Mouse (Mus musculus) spleen, postnatal 36 days (tissue): ENCODE results near the gene Cdk14.
A peak's percentile ranks its signal among the peaks of the same experiment; 100 is the strongest.

Experiments
- DNase-seq, 2 experiments: peaks; one replicate each; pipeline ENCODE4 v3.0.0; 2022; ENCODE audit warnings: low spot score in 2 of 2, mixed read lengths in 1 of 2

The Cdk14 gene

DNA sequence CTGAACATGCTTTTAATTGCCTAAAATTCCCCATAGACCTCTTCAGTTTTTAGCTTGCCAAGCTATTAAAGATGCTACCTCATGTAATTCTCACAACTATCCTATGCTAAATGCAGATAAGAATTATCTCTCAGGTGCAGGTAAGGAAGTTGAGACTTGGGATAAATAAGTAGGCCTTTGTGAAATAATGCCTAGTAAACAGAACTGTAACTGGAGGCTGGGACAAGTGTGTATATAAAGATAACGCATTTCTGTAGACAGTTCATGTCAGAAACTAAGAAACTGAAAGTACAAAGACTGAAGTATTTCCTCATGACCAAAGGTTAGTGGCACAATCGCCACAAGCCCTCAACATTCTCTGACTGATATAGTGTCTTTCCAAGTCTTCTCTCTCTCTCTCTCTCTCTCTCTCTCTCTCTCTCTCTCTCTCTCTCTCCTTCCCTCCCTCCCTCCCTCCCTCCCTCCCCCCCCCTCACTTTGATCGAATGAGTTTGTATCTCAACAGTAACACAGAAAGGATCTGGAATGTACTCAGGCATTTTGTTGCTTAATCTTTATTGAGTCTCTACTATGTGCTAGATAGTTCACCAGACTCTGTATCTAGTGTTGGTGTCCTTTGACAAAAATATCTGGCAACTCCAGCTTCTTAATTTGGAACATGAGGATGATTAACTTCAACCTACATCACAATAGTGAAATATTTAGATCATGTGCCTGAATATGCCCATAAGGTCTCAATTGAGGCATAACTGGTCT lies 233.9 kb downstream of the Cdk14 start:
- peak in 1 of 2 experiments; percentile 7 for DNase-seq

DNA sequence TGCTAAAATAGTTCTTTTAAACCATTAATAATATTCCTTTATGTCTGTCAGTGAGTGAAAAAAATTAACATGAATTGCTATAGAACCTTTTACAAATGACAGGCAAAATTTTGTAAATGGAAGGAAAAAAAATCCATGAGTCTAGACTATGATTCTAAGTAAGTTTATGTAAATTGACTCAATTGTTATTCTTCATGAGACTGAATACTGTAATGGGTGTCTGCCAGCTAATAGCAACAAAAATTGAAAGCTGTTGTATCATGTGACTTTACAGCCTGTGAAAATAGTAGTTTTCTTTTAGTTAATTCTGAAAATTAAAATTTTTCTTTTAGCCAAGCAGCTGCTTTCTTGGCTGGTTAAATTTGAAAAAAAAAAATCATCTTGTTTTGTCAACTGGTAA lies 234.6 kb downstream of the Cdk14 start:
- no peak for DNase-seq

DNA sequence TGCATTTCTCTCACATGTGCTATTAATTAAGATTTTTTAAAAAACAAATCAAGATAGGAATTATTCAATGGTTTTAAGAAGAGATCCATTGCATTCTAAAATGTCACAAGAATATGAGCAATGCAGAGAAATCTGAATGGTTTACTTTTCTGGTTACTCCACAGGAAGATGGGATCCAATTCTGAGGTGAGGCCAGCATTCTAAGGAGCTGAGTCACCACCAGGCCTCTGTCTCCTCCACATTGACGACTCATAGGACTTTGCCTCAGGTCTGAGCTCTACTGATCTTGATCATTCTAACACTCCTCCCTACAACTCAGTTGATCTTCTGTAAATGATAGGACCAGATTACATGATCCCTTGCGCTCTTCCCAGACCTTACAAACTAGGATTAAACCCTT lies 239.4 kb downstream of the Cdk14 start:
- no peak for DNase-seq

- DNase-seq, result no peak
These were observed 239.8 kb downstream of the Cdk14 start for GRCm38 (mm10) chr5:5180311-5180710.

DNA sequence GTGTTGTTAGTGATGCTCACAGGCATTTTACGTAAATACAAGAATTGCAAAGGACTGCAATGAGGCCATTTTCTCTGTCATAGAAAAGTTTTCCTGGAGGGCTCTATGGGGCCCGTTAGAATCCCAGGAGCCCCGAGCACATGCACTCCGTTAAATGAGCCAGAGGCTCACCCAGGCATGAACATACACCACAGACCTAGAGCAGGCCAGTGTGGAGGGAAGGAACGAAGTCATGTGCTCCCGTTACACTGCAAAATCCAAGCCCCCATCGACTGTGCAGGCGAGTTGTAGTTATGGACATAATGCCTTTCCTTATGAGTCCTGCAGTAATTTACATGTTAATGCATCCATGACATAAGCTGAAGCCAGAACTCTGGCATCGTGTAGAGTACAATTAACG lies 244.1 kb downstream of the Cdk14 start:
- no peak for DNase-seq

- DNase-seq, result no peak
These were observed 244.5 kb downstream of the Cdk14 start for GRCm38 (mm10) chr5:5175611-5176010.

GRCm38 (mm10) chr5:5175090-5175489 lies 245.0 kb downstream of the Cdk14 start:
- no peak for DNase-seq

DNA sequence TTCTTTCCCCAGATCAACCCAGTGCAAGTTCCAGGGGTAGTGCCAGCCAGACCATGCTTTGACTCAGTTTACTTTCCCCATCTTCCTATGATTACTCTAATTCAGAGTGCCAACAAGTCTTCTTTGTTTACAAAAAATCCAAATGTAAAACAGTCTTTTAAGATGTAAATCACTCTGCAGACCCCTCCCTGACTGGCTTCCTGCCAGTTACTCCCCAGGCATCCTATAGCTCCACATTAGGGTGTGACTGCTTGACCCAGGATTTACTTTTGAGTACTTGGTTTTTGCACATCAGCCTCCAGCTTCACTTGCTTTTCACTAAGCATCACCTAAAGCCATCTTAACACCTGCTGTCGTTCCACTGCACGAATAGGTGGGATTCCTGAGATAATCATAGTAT lies 254.0 kb downstream of the Cdk14 start:
- no peak for DNase-seq

DNA sequence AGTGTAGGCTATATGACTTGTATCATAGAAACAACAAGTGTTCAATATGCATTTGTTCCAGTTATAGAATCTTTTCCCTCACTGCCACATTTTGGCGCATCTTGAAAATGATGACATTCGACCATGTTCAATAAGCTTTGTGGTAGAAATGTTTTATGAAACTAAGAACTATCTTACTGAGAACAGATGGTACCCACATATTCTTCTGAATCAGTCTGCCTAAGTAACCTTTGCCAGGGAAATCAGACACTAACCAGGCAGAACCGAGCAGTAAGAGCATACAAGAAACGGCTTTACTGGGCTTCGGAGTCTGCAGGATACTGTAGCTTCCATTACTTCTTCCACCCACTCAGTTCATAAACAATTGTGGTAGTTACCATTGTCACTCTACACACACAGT lies 255.8 kb downstream of the Cdk14 start:
- no peak for DNase-seq

- no peak for DNase-seq
These were observed 256.3 kb downstream of the Cdk14 start for GRCm38 (mm10) chr5:5163823-5164222.

- no peak for DNase-seq
These were observed 260.6 kb downstream of the Cdk14 start for GRCm38 (mm10) chr5:5159521-5159920.

- no peak for DNase-seq
These were observed 280.3 kb downstream of the Cdk14 start for GRCm38 (mm10) chr5:5139855-5140254.

DNA sequence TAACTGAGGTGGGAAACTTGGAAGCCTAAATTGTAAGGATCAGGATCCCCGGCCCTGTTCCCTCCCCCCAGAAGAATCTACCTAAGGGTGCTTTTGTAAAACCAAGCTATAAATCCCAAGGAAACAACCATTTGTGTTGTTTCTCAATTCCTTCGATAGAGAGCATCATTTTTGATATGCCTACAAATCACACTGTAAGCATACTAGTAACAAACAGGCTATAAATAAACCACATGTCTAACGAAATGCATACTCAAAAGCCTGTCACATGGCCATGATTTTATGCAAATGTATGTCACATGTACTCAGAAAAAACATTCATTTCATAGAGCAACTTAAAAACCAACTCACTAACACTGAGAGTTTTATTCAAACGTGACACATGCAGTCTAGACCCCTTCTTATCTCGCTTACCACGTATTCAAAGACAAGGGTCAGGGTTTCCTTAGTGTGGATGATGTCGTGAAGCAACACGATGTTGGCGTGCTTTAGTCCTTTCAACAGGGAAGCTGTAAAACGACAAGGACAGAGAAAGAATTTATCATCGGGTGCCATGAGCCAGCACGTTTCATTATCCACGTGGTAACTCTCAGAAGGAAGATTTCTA lies 285.1 kb downstream of the Cdk14 start:
- DNase-seq, result no peak

DNA sequence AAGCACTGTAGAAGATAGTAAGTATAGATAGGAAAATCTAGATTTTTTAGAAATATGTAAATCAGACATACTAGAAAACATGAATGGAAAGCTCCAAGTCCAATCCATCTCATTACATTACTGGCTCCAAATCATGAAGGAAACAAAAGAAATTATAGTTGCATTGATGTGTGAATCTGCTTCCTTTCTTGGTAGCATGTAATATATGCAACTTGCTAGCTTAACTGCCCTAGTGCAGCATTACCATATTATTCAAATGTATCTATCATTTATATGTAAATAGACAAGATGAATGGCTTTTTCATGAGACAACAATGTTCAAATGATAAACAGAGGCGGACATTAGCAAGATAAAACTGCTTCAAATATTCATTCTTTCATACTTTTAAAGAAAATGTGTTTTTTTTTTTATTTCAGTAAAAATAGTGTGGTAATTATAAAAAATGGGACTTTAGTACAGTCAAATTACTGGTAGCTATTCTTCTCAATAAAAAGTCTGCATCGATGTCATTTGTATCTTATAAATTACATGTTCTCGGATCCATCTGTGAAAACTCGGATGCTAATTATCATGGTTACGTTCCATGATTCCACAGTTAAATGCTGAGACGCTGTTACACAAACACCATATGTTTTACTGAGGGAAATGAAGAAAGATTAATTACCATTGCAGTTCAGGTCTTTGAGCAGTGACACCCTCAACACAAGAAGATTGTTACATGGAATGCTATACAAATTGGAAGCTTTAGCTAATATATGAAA lies 285.8 kb downstream of the Cdk14 start:
- DNase-seq, result no peak

- DNase-seq, result no peak
These were observed 291.3 kb downstream of the Cdk14 start for GRCm38 (mm10) chr5:5128852-5129251.

GRCm38 (mm10) chr5:5124645-5125044 lies 295.5 kb downstream of the Cdk14 start:
- DNase-seq, result no peak

DNA sequence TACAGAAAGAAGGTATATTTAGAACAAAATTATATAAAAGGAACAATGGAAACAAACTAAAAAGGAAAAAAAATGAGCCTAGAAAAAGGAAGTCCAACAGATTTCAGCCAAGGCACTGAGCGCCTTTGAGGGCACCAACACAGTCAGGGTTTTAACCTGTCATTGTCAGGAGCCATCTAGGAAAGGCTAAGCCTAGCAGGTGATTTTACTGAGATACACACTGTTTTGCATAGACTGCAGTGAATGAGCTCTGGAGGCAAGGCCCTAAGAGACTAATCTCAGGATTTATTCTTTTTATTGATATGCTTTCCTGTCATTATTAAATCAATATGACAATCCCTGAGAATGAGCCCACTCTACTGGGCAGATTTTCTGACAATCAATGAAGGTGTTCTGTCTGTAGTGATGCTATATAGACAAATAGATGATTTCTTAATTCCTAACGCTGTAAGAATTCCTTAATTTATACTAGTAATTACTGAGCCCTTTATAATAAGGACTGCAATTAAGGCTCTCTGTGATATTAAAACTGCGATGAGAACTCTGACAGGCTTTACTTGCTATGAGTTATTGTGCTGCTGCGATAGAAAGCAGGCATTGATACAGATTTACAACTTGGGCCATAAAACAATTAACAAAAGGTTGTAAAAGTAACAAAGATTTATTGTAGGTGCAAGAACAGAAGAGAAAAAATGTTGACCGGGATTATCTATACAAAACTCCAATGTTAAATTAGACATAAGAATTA lies 303.2 kb downstream of the Cdk14 start:
- no peak for DNase-seq

GRCm38 (mm10) chr5:5115546-5115945 lies 304.6 kb downstream of the Cdk14 start:
- DNase-seq, result no peak

DNA sequence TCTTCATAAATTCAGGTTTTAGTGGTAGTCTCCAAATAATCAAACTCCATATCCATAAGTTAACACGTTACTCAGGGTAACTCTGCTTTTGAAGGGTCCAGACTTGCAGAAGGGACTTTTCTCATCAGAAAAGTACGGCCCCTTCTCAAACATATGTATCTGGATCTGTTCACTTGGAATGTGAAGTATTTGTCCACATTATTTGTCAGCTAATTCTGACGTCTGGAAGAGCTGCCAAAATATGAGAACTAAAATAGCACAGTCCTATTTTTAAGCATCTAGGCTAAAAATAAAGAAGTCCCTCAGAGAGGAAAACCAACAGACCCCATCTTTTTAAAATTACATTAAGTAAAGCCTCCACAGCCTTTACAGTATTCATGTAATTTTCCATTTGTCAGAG lies 310.5 kb downstream of the Cdk14 start:
- DNase-seq, result no peak

DNA sequence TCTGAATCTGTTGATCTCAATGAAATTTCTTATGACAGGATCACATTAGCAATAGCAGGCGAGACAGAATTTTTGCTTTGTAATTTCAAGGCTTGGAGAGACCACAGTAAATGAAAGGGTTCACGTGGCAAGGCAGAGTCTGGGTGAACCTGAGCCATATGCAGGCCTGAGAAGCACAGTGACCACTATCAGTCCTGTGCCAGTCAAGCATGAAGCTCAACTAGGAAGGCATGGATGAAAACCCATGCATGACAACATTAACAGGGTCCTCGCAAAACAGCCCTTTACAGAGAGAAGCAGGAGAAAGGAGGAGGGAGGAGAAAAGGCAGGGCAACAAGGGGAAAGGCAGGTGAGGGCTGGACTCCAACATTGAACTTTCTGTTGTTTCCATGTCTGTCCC lies 311.1 kb downstream of the Cdk14 start:
- no peak for DNase-seq

DNA sequence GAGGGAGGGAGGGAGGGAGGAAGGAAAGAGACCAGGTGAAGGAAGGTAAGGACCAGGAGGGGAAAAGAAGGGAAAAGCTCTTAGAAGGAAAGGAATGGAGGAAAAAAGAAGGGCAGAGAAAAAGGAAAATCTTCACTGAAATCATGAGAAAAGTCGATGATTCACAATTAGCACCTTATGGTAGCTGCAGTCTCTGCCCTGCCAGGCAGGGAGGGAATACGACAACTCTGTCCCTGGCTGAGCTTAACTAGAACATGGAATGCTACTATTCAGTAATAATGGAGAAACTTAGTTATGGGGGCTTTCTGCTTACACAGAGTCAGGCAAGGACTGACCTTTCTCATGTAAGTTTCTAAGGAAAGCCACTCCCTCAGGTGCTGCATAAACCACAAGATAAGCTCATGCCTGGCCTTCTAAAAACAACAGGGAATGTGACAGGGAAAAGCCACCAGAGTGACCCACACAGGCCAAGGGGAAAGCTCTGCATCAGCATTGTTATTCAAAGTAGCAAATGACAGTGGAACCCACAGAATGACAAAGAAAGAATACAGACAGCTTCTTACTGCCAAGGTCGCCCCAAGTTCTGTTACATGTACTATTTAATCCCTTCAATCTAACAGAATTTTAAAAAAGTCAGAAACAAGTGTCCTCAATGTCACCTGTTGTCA lies 323.7 kb downstream of the Cdk14 start:
- no peak for DNase-seq

- no peak for DNase-seq
These were observed 327.4 kb downstream of the Cdk14 start for GRCm38 (mm10) chr5:5092736-5093135.
